ENCODE assay signal across 8 mouse cellular contexts in genomic region chr1:133685749-133686519, GRCm38 (mm10). TPM values are rescaled to one million over a fixed set of nuclear protein-coding genes. Genes with fewer than 3 reads are reported as not detected.
DNase-seq lines count a peak whose midpoint lies in the region; ATAC-seq lines count a peak whose summit lies in the region.

No protein-coding gene starts in this region.

- no peak overlapping the region for H3K4me2 ChIP-seq in liver, embryonic 15.5 days
- no peak overlapping the region for H3K4me2 ChIP-seq in midbrain, embryonic 13.5 days (replicated peaks)
- H3K4me2 ChIP-seq in midbrain, embryonic 11.5 days: no peak overlapping the region

- peaks cover 6% of the 10 kb centered on the region for H3K4me1 ChIP-seq in liver, embryonic 15.5 days (replicated peaks)
- H3K4me1 ChIP-seq in midbrain, embryonic 13.5 days (replicated peaks): no peaks in the 10 kb centered on the region
- no peaks in the 10 kb centered on the region for H3K4me1 ChIP-seq in midbrain, embryonic 11.5 days (ENCODE audit: control insufficient read depth, insufficient read depth, low read length)

- peak; percentile 59 for DNase-seq in Muller cell, postnatal 12 days (ENCODE audit: inconsistent ontology term)
- DNase-seq in adrenal gland, postnatal 25 days: peak; percentile 19
- peak; percentile 38 for DNase-seq in heart, postnatal 4 days
- DNase-seq in right cerebral cortex, postnatal 4 days: no peak
- DNase-seq in cerebellum, postnatal 10 days: no peak
- no peak for DNase-seq in midbrain, embryonic 11.5 days (ENCODE audit: low spot score, missing footprints)

- H3K36me3 ChIP-seq in liver, embryonic 15.5 days (replicated peaks): no peaks in the 10 kb centered on the region
- no peaks in the 10 kb centered on the region for H3K36me3 ChIP-seq in midbrain, embryonic 13.5 days
- H3K36me3 ChIP-seq in midbrain, embryonic 11.5 days (ENCODE audit: control insufficient read depth, insufficient read depth, low read length): no peaks in the 10 kb centered on the region

- 63% methylated on average over 10 of the region's 10 CpGs for WGBS in liver, embryonic 15.5 days (ENCODE audit: insufficient replicate concordance)
- WGBS in midbrain, embryonic 13.5 days: 85% methylated on average over 10 of the region's 10 CpGs
- WGBS in midbrain, embryonic 11.5 days: 83% methylated on average over 10 of the region's 10 CpGs

- peak overlapping the region; percentile 48 for H3K27ac ChIP-seq in liver, embryonic 15.5 days (replicated peaks)
- no peak overlapping the region for H3K27ac ChIP-seq in midbrain, embryonic 13.5 days
- H3K27ac ChIP-seq in midbrain, embryonic 11.5 days (ENCODE audit: low read depth, low read length): no peak overlapping the region

- H3K9ac ChIP-seq in liver, embryonic 15.5 days: no peak overlapping the region
- no peak overlapping the region for H3K9ac ChIP-seq in midbrain, embryonic 13.5 days (replicated peaks)
- H3K9ac ChIP-seq in midbrain, embryonic 11.5 days (ENCODE audit: low read length): no peak overlapping the region

- no peak overlapping the region for H3K4me3 ChIP-seq in liver, embryonic 15.5 days (replicated peaks)
- no peak overlapping the region for H3K4me3 ChIP-seq in midbrain, embryonic 13.5 days (replicated peaks)
- no peak overlapping the region for H3K4me3 ChIP-seq in midbrain, embryonic 11.5 days (ENCODE audit: low read depth, low read length)

- no peaks in the 10 kb centered on the region for H3K9me3 ChIP-seq in liver, embryonic 15.5 days (replicated peaks)
- H3K9me3 ChIP-seq in midbrain, embryonic 13.5 days: 0 out of 2 replicates have a peak, but pooled peaks cover 2% of the 10 kb centered on the region
- H3K9me3 ChIP-seq in midbrain, embryonic 11.5 days (ENCODE audit: control insufficient read depth, low read length): no peaks in the 10 kb centered on the region

- ATAC-seq in liver, embryonic 15.5 days (ENCODE audit: insufficient read depth): peak; percentile 84
- ATAC-seq in midbrain, embryonic 13.5 days: no peak
- no peak for ATAC-seq in midbrain, embryonic 11.5 days (ENCODE audit: low FRiP score)

- no peaks in the 10 kb centered on the region; the same call in 1 of the 2 replicates for H3K27me3 ChIP-seq in liver, embryonic 15.5 days
- no peaks in the 10 kb centered on the region for H3K27me3 ChIP-seq in midbrain, embryonic 13.5 days
- H3K27me3 ChIP-seq in midbrain, embryonic 11.5 days (ENCODE audit: control insufficient read depth, insufficient read depth, low read length): no peaks in the 10 kb centered on the region

RNA-seq across cellular contexts. Expression of gene Lax1, which starts 4.0 kb away (rescaled TPM):
- not detected in 2 replicates for total RNA-seq in adrenal gland, postnatal 25 days (2021)
- under 1 TPM; 0.41 TPM for total RNA-seq in heart, postnatal 4 days (2021)
- 0.58 and 0.70 TPM in 2 replicates for polyA plus RNA-seq in liver, embryonic 15.5 days (2015; fragmentation: Nextera tagmentation; extraction: Ambion mirVana)
- polyA plus RNA-seq in midbrain, embryonic 13.5 days (2015; fragmentation: Nextera tagmentation; extraction: Ambion mirVana): 0.07 TPM in 1 of 2 replicates, not detected in the other
- 0.19 and 0.20 TPM in 2 replicates for polyA plus RNA-seq in midbrain, embryonic 11.5 days (2014; fragmentation: Nextera tagmentation; extraction: Ambion mirVana)

RNA-seq across cellular contexts. Expression of gene Gm38394, which starts 24.8 kb away (rescaled TPM):
- 26.0 and 30.4 TPM in 2 replicates for total RNA-seq in adrenal gland, postnatal 25 days (2021)
- 10 to 100 TPM; 37.3 to 40.5 TPM for total RNA-seq in heart, postnatal 4 days (2021)
- 1.3 TPM in 2 replicates for polyA plus RNA-seq in liver, embryonic 15.5 days (2015; fragmentation: Nextera tagmentation; extraction: Ambion mirVana)
- 3.5 TPM in 2 replicates for polyA plus RNA-seq in midbrain, embryonic 13.5 days (2015; fragmentation: Nextera tagmentation; extraction: Ambion mirVana)
- polyA plus RNA-seq in midbrain, embryonic 11.5 days (2014; fragmentation: Nextera tagmentation; extraction: Ambion mirVana): 5.3 and 6.3 TPM in 2 replicates

RNA-seq across cellular contexts. Expression of gene Zbed6, which starts 25.2 kb away (rescaled TPM):
- 16.6 and 18.0 TPM in 2 replicates for total RNA-seq in adrenal gland, postnatal 25 days (2021)
- 10 to 100 TPM; 13.4 to 14.3 TPM for total RNA-seq in heart, postnatal 4 days (2021)
- polyA plus RNA-seq in liver, embryonic 15.5 days (2015; fragmentation: Nextera tagmentation; extraction: Ambion mirVana): not detected in 2 replicates
- not detected in 2 replicates for polyA plus RNA-seq in midbrain, embryonic 13.5 days (2015; fragmentation: Nextera tagmentation; extraction: Ambion mirVana)
- not detected in 2 replicates for polyA plus RNA-seq in midbrain, embryonic 11.5 days (2014; fragmentation: Nextera tagmentation; extraction: Ambion mirVana)

Comparison
In these comparisons a context has a peak if more than half of its experiments do, and no peak if none do; other contexts are left out.
1. DNase-seq: peak in Muller cell, postnatal 12 days (single experiment), adrenal gland, postnatal 25 days (single experiment) and heart, postnatal 4 days (single experiment); none in right cerebral cortex, postnatal 4 days (single experiment), cerebellum, postnatal 10 days (0 of 2) and midbrain, embryonic 11.5 days (single experiment).